Mouse (Mus musculus) heart, adult 2 months (tissue): ENCODE data around the gene Slc6a8. TPM values are rescaled to one million over a fixed set of nuclear protein-coding genes. Genes with fewer than 3 reads are reported as not detected.

ENCODE experiments used
- DNase-seq, 2 experiments: peaks; one replicate each; pipeline ENCODE4 v3.0.0; 2021
- H3K27ac ChIP-seq: fragments of 200-600 bp; 2 replicates; pipeline ENCODE4 v1.8.1; 2022
- H3K27me3 ChIP-seq: fragments of 200-500 bp; 2 replicates; pipeline ENCODE4 v1.6.1; 2012; ENCODE audit warnings: mild to moderate bottlenecking, low read length, inconsistent platforms, mixed read lengths; ENCODE audit not compliant: control insufficient read depth, insufficient read depth
- H3K36me3 ChIP-seq: fragments of 200-500 bp; 2 replicates; pipeline ENCODE4 v1.6.1; 2012; ENCODE audit warnings: low read length, inconsistent platforms; ENCODE audit not compliant: control insufficient read depth, insufficient read depth
- H3K4me1 ChIP-seq: fragments of 200-500 bp; 2 replicates; pipeline ENCODE4 v1.6.1; 2011; ENCODE audit warnings: low read length; ENCODE audit not compliant: control insufficient read depth, insufficient read depth
- H3K4me3 ChIP-seq: fragments of 200-600 bp; 2 replicates; pipeline ENCODE4 v1.8.1; 2022
- H3K79me2 ChIP-seq: fragments of 200-500 bp; replicated peaks from 2 replicates; pipeline ENCODE4 v1.6.1; 2012; ENCODE audit warnings: mild to moderate bottlenecking, inconsistent platforms, low read length, moderate library complexity, mixed read lengths; ENCODE audit not compliant: control insufficient read depth, insufficient read depth
- H3K9ac ChIP-seq: fragments of 200-500 bp; 2 replicates; pipeline ENCODE4 v1.6.1; 2012; ENCODE audit warnings: low read depth, mild to moderate bottlenecking, control low read depth, inconsistent platforms, low read length, mixed read lengths
- CTCF ChIP-seq: fragments of 200-600 bp; IDR thresholded peaks from 2 replicates; pipeline ENCODE4 v1.8.1; 2022; ENCODE audit warnings: antibody characterized with exemption, mild to moderate bottlenecking, moderate library complexity
- EP300 ChIP-seq: fragments of 200-500 bp; IDR thresholded peaks from 2 replicates; pipeline ENCODE4 v1.6.1; 2011; ENCODE audit warnings: low read depth, low read length, control low read depth; ENCODE audit not compliant: insufficient read depth
- POLR2A ChIP-seq: fragments of 200-500 bp; IDR thresholded peaks from 2 replicates; pipeline ENCODE4 v1.6.1; 2011; ENCODE audit warnings: mild to moderate bottlenecking, low read depth, low read length, control low read depth; ENCODE audit not compliant: insufficient read depth
- WGBS: fragments of 180-500 bp; shearing (Covaris S2); methylation state at CpG from one replicate; pipeline ENCODE4 v1.1.7; 2018; 5-methylcytosine and 5-hydroxymethylcytosine counted together
- intact Hi-C: fragments of 180-260 bp; cut with DNase I; formaldehyde crosslinking; loops from one replicate; pipeline ENCODE4 v1.15.1; 2025
- polyA plus RNA-seq: library from polyadenylated mRNA; depleted of rRNA; stranded (reverse); fragments of >200 nt; gene quantifications from 2 replicates; pipeline ENCODE4 v1.2.3, GENCODE M21; 2012
- total RNA-seq, 2 experiments: library from RNA; stranded (reverse); gene quantifications; 2 replicates each; pipeline ENCODE4 v1.2.3; 2021

The Slc6a8 gene
- total and polyA plus RNA-seq, 3 experiments, result 155 to 179 (median 155) TPM

DNA sequence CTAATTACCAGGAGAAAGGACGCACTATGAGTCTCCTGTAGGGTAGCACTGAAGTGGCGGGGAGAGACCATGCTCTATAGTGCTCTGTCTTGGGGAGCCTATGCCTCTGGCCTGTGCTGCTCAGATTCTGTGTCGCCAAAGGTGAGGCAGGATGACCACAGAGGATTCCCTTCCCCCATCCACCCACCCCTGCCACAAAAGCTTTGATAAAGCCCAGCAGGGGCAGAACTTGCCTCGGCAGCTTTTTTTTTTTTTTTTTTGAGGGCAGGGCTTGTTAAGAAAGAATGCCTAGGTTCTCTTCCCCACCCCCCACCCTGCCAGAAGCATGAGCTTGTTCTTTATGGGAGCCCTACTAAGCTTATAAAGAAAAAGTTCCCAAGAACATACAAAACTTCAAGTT, 27.8 kb upstream of the Slc6a8 start:
- Histone ChIP-seq H3K4me3 (no peak overlapping the region), H3K27me3 (peaks cover 3% of the 10 kb centered on the region; the same call in 1 of the 2 replicates), H3K9ac (no peak overlapping the region), H3K4me1 (no peaks in the 10 kb centered on the region), H3K27ac (no peak overlapping the region), H3K79me2 (no peaks in the 10 kb centered on the region), H3K36me3 (no peaks in the 10 kb centered on the region)
- intact Hi-C loops, result no loop called here
- TF ChIP-seq EP300 (no peak), CTCF (no peak), POLR2A (no peak)
- whole genome bisulfite sequencing, result 47% methylated on average over 4 of the region's 4 CpGs
- no peak for DNase-seq

DNA sequence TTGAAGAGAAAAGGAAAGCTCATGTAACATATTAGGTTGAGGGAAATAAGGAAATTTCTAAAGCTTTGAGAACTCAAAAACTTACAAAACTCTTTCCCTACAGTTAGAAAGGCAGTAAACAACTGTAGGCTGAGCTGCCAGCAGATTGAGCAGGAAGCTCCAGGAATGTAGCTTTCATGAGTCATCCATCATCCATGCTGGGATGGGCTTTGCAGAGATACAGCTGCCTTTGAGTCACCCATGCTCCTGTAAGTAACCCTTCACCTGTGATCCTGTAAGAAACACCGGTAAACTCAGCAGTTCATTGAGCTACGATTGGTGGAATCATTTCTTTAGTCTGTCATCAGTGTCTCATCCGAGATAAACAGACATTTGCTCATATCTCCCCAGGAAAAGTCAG, 22.1 kb upstream of the Slc6a8 start:
- TF ChIP-seq EP300 (no peak), CTCF (no peak), POLR2A (no peak)
- WGBS, result 43% methylated on average over 3 of the region's 3 CpGs
- H3K4me3 ChIP-seq, result no peak overlapping the region
- intact Hi-C loops, result loop anchor here (5.0 kb wide), 2 partner anchors 59 to 199 kb away; no protein-coding TSS in a partner anchor
- no peak overlapping the region for H3K27ac ChIP-seq
- no peaks in the 10 kb centered on the region for H3K4me1 ChIP-seq
- H3K79me2 ChIP-seq, result no peaks in the 10 kb centered on the region
- no peak overlapping the region for H3K9ac ChIP-seq
- no peaks in the 10 kb centered on the region for H3K36me3 ChIP-seq
- no peak for DNase-seq
- no peaks in the 10 kb centered on the region for H3K27me3 ChIP-seq

DNA sequence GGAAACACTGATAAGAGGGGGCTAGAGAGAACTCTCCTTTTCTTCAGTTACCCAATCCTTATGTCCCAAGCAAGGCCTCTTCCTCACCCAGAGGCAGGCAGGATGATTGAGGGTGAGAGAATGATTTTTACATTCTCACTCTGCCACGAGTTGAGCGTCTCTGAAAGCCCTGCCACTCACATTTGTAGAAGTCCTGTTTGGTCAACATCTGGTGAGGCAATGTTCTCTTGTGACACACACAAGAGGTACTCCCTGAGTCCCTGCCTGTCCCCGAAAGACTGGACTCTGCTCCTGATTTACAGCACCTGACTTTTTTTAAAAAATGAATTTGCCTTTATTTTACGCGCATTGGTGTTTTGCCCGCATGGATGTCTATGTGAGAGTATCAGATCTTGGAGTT, 19.6 kb upstream of the Slc6a8 start:
- no peaks in the 10 kb centered on the region for H3K4me1 ChIP-seq
- no peak overlapping the region for H3K9ac ChIP-seq
- no peak overlapping the region for H3K4me3 ChIP-seq
- no peak for DNase-seq
- 78% methylated on average over 6 of the region's 6 CpGs for WGBS
- TF ChIP-seq EP300, result no peak
- no peak for TF ChIP-seq CTCF
- TF ChIP-seq POLR2A, result no peak
- no peaks in the 10 kb centered on the region for H3K36me3 ChIP-seq
- H3K27ac ChIP-seq, result no peak overlapping the region
- H3K27me3 ChIP-seq, result no peaks in the 10 kb centered on the region
- intact Hi-C loops, result loop anchor here (5.0 kb wide), 2 partner anchors 61 to 201 kb away; no protein-coding TSS in a partner anchor
- no peaks in the 10 kb centered on the region for H3K79me2 ChIP-seq

DNA sequence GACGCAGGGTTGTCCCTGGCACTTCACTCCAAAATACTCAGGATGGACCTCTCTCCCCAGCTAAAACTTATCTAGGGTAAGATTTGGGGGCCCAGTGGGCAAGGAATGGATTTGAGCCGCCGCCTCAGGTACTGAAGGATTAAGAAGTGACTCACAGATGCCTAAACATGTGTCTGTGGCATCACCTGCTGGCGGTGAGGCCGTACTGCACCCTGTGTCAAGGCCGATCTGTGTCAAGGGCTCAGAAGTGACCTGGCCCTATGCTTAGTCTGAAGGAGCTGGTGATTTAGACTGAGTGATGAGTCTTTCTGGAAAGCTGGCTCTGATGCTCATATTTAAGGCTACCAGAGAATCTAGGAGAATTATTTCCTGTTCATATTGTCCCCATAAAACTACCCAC, 18.8 kb upstream of the Slc6a8 start:
- H3K27me3 ChIP-seq, result no peaks in the 10 kb centered on the region
- TF ChIP-seq CTCF (peak; percentile 91), POLR2A (no peak), EP300 (peak; percentile 83)
- no peaks in the 10 kb centered on the region for H3K4me1 ChIP-seq
- no peak overlapping the region for H3K27ac ChIP-seq
- intact Hi-C loops, result loop anchor here (1.0 to 5.0 kb wide), 4 partner anchors 62 to 202 kb away; no protein-coding TSS in a partner anchor
- 18% methylated on average over 6 of the region's 6 CpGs for WGBS
- H3K4me3 ChIP-seq, result no peak overlapping the region
- DNase-seq, result peak; percentile 47 to 66
- H3K9ac ChIP-seq, result no peak overlapping the region
- H3K79me2 ChIP-seq, result no peaks in the 10 kb centered on the region
- H3K36me3 ChIP-seq, result no peaks in the 10 kb centered on the region

DNA sequence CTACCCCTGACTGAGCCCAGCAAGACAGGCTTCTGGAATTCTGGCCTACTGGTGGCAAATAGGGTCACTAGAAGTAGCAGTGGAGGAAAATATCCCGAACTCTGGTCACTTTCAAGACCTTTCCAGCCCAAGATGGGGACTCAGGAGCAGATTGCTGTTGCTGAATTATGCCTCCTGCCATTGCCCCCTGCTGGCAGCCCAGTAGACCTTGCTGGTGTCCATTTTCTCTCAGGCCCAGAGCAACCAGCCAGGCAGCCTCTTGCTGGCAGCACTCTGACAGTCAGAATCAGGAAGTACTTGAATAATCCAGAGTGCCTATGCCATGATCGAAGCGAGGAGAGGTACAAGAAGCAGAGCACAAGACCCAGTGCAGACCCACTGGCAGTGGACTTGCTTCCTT, 17.4 kb upstream of the Slc6a8 start:
- Histone ChIP-seq H3K4me1 (no peaks in the 10 kb centered on the region), H3K4me3 (no peak overlapping the region), H3K36me3 (no peaks in the 10 kb centered on the region), H3K9ac (no peak overlapping the region), H3K27me3 (no peaks in the 10 kb centered on the region), H3K27ac (no peak overlapping the region), H3K79me2 (no peaks in the 10 kb centered on the region)
- TF ChIP-seq POLR2A (no peak), CTCF (peak; percentile 59)
- 59% methylated on average over 3 of the region's 3 CpGs for WGBS
- intact Hi-C loops, result loop anchor here (2.0 kb wide), 1 partner anchor 113 kb away; no protein-coding TSS in a partner anchor
- DNase-seq, result no peak

DNA sequence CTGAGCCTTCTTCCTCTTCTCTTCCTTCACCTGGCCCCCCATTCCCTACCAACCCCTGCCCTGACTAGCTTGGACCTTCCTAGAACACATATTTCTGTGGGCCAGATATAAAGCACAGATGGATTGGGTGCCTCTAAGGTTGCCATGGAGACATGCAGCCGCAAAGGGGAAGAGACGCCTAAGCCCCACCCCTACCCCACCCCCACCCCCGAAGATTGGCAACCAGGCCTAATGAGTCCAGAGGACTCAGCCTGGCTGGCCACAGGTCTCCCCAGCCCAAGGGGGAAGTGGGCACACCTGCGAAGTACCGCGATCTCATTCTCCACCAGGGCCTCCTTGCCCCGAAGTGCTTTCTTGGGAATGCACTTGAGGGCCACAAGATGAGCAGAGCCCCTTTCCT, 14.6 kb upstream of the Slc6a8 start:
- intact Hi-C loops, result no loop called here
- no peak overlapping the region for H3K4me3 ChIP-seq
- DNase-seq, result no peak
- WGBS, result 53% methylated on average over 7 of the region's 7 CpGs
- no peak overlapping the region for H3K27ac ChIP-seq
- TF ChIP-seq POLR2A (no peak), EP300 (no peak), CTCF (no peak)
- no peaks in the 10 kb centered on the region for H3K36me3 ChIP-seq
- no peaks in the 10 kb centered on the region for H3K4me1 ChIP-seq
- H3K79me2 ChIP-seq, result no peaks in the 10 kb centered on the region
- H3K27me3 ChIP-seq, result no peaks in the 10 kb centered on the region
- H3K9ac ChIP-seq, result no peak overlapping the region
